Mouse (Mus musculus): ENCODE results near the gene Usp37. TPM values are rescaled to one million over a fixed set of nuclear protein-coding genes. Genes with fewer than 3 reads are reported as not detected.
A peak's percentile ranks its signal among the peaks of the same experiment; 100 is the strongest.

Gene Usp37
- polyA plus RNA-seq, 1 experiment from 2014 or later, result 27.9 TPM

- under 1% methylated on average over 62 of the region's 64 CpGs for WGBS
- Histone ChIP-seq H3K4me1 (ENCODE audit: control insufficient read depth, insufficient read depth, low read length) (peaks cover 19% of the 10 kb centered on the region), H3K4me2 (ENCODE audit: low read depth, low read length) (peak within 1 kb of the TSS; percentile 91), H3K4me3 (ENCODE audit: low read depth, low read length) (peak within 1 kb of the TSS; percentile 92), H3K36me3 (ENCODE audit: control insufficient read depth, insufficient read depth, low read length) (no peaks in the 10 kb centered on the region), H3K9me3 (ENCODE audit: control insufficient read depth, low read length) (no peaks in the 10 kb centered on the region), H3K27ac (ENCODE audit: low read depth, low read length) (peak within 1 kb of the TSS; percentile 67), H3K27me3 (ENCODE audit: control insufficient read depth, insufficient read depth, low read length) (no peaks in the 10 kb centered on the region), H3K9ac (replicated peaks; ENCODE audit: low read depth, low read length) (peak within 1 kb of the TSS; percentile 92)
- ATAC-seq (ENCODE audit: low read depth), result peak; percentile 99
Observed at GRCm38 (mm10) chr1:74505721-74506464, 38.2 kb downstream of the Usp37 start, which contains the start of gene Cnot9. Gene Cnot9 (plus strand): TSS chr1:74506058.

- Histone ChIP-seq H3K27me3 (ENCODE audit: control insufficient read depth, insufficient read depth, low read length) (no peaks in the 10 kb centered on the region), H3K9ac (replicated peaks; ENCODE audit: low read depth, low read length) (peak overlapping the region; percentile 67), H3K36me3 (ENCODE audit: control insufficient read depth, insufficient read depth, low read length) (no peaks in the 10 kb centered on the region), H3K9me3 (ENCODE audit: control insufficient read depth, low read length) (no peaks in the 10 kb centered on the region), H3K4me2 (ENCODE audit: low read depth, low read length) (peak overlapping the region; percentile 83), H3K4me1 (ENCODE audit: control insufficient read depth, insufficient read depth, low read length) (peaks cover 19% of the 10 kb centered on the region), H3K4me3 (ENCODE audit: low read depth, low read length) (peak overlapping the region; percentile 92), H3K27ac (ENCODE audit: low read depth, low read length) (peak overlapping the region; percentile 66)
- under 1% methylated on average over 21 of the region's 22 CpGs for WGBS
- no peak; the same call in 1 of the 2 replicates for ATAC-seq (ENCODE audit: low read depth)
Observed at GRCm38 (mm10) chr1:74505393-74505720, 38.7 kb downstream of the Usp37 start.

GRCm38 (mm10) chr1:74501106-74501505, 43.0 kb downstream of the Usp37 start:
- Histone ChIP-seq H3K27ac (ENCODE audit: low read depth, low read length) (no peak overlapping the region), H3K9ac (replicated peaks; ENCODE audit: low read depth, low read length) (no peak overlapping the region), H3K27me3 (ENCODE audit: control insufficient read depth, insufficient read depth, low read length) (no peaks in the 10 kb centered on the region), H3K9me3 (ENCODE audit: control insufficient read depth, low read length) (no peaks in the 10 kb centered on the region), H3K4me3 (ENCODE audit: low read depth, low read length) (no peak overlapping the region), H3K4me1 (ENCODE audit: control insufficient read depth, insufficient read depth, low read length) (0 out of 2 replicates have a peak, but pooled peaks cover 4% of the 10 kb centered on the region), H3K4me2 (ENCODE audit: low read depth, low read length) (no peak overlapping the region), H3K36me3 (ENCODE audit: control insufficient read depth, insufficient read depth, low read length) (no peaks in the 10 kb centered on the region)
- no peak for ATAC-seq (ENCODE audit: low read depth)
- WGBS, result 81% methylated on average over 1 of the region's 1 CpGs

GRCm38 (mm10) chr1:74485792-74486191, 58.3 kb downstream of the Usp37 start:
- H3K9me3 ChIP-seq (ENCODE audit: control insufficient read depth, low read length), result no peaks in the 10 kb centered on the region
- 96% methylated on average over 5 of the region's 5 CpGs for WGBS
- H3K4me3 ChIP-seq (ENCODE audit: low read depth, low read length), result no peak overlapping the region
- ATAC-seq (ENCODE audit: low read depth), result no peak
- no peaks in the 10 kb centered on the region for H3K27me3 ChIP-seq (ENCODE audit: control insufficient read depth, insufficient read depth, low read length)
- H3K36me3 ChIP-seq (ENCODE audit: control insufficient read depth, insufficient read depth, low read length), result peaks cover 51% of the 10 kb centered on the region
- no peak overlapping the region for H3K9ac ChIP-seq (replicated peaks; ENCODE audit: low read depth, low read length)
- no peaks in the 10 kb centered on the region for H3K4me1 ChIP-seq (ENCODE audit: control insufficient read depth, insufficient read depth, low read length)
- H3K4me2 ChIP-seq (ENCODE audit: low read depth, low read length), result no peak overlapping the region
- H3K27ac ChIP-seq (ENCODE audit: low read depth, low read length), result no peak overlapping the region

- no peaks in the 10 kb centered on the region for H3K9me3 ChIP-seq (ENCODE audit: control insufficient read depth, low read length)
- H3K9ac ChIP-seq (replicated peaks; ENCODE audit: low read depth, low read length), result no peak overlapping the region
- no peak overlapping the region for H3K27ac ChIP-seq (ENCODE audit: low read depth, low read length)
- H3K4me2 ChIP-seq (ENCODE audit: low read depth, low read length), result no peak overlapping the region
- WGBS, result 74% methylated on average over 2 of the region's 2 CpGs
- no peaks in the 10 kb centered on the region for H3K27me3 ChIP-seq (ENCODE audit: control insufficient read depth, insufficient read depth, low read length)
- no peaks in the 10 kb centered on the region for H3K4me1 ChIP-seq (ENCODE audit: control insufficient read depth, insufficient read depth, low read length)
- H3K36me3 ChIP-seq (ENCODE audit: control insufficient read depth, insufficient read depth, low read length), result peaks cover 32% of the 10 kb centered on the region
- H3K4me3 ChIP-seq (ENCODE audit: low read depth, low read length), result no peak overlapping the region
- ATAC-seq (ENCODE audit: low read depth), result no peak
Observed at GRCm38 (mm10) chr1:74460273-74460672, 83.8 kb downstream of the Usp37 start.

GRCm38 (mm10) chr1:74452611-74453045, 91.5 kb downstream of the Usp37 start:
- 70% methylated on average over 4 of the region's 4 CpGs for WGBS
- Histone ChIP-seq H3K4me1 (ENCODE audit: control insufficient read depth, insufficient read depth, low read length) (no peaks in the 10 kb centered on the region), H3K9me3 (ENCODE audit: control insufficient read depth, low read length) (no peaks in the 10 kb centered on the region), H3K27me3 (ENCODE audit: control insufficient read depth, insufficient read depth, low read length) (no peaks in the 10 kb centered on the region), H3K4me3 (ENCODE audit: low read depth, low read length) (no peak overlapping the region), H3K36me3 (ENCODE audit: control insufficient read depth, insufficient read depth, low read length) (peaks cover 33% of the 10 kb centered on the region), H3K9ac (replicated peaks; ENCODE audit: low read depth, low read length) (no peak overlapping the region), H3K4me2 (ENCODE audit: low read depth, low read length) (no peak overlapping the region), H3K27ac (ENCODE audit: low read depth, low read length) (no peak overlapping the region)
- ATAC-seq (ENCODE audit: low read depth), result no peak

GRCm38 (mm10) chr1:74444538-74444937, 99.5 kb downstream of the Usp37 start:
- Histone ChIP-seq H3K27ac (ENCODE audit: low read depth, low read length) (no peak overlapping the region), H3K4me2 (ENCODE audit: low read depth, low read length) (no peak overlapping the region), H3K9ac (replicated peaks; ENCODE audit: low read depth, low read length) (no peak overlapping the region), H3K9me3 (ENCODE audit: control insufficient read depth, low read length) (no peaks in the 10 kb centered on the region), H3K4me1 (ENCODE audit: control insufficient read depth, insufficient read depth, low read length) (no peaks in the 10 kb centered on the region), H3K36me3 (ENCODE audit: control insufficient read depth, insufficient read depth, low read length) (peaks cover 18% of the 10 kb centered on the region), H3K27me3 (ENCODE audit: control insufficient read depth, insufficient read depth, low read length) (no peaks in the 10 kb centered on the region), H3K4me3 (ENCODE audit: low read depth, low read length) (no peak overlapping the region)
- WGBS, result 90% methylated on average over 2 of the region's 2 CpGs
- ATAC-seq (ENCODE audit: low read depth), result no peak

- no peak for ATAC-seq (ENCODE audit: low read depth)
- WGBS, result 89% methylated on average over 19 of the region's 19 CpGs
Observed at GRCm38 (mm10) chr1:74439166-74439876, 104.8 kb downstream of the Usp37 start.

More at GRCm38 (mm10) chr1:74439166-74439876, 104.8 kb downstream of the Usp37 start:
- H3K9me3 ChIP-seq (ENCODE audit: control insufficient read depth, low read length), result no peaks in the 10 kb centered on the region
- no peak overlapping the region for H3K4me2 ChIP-seq (ENCODE audit: low read depth, low read length)
- H3K27me3 ChIP-seq (ENCODE audit: control insufficient read depth, insufficient read depth, low read length), result no peaks in the 10 kb centered on the region
- peaks cover 34% of the 10 kb centered on the region for H3K36me3 ChIP-seq (ENCODE audit: control insufficient read depth, insufficient read depth, low read length)
- H3K4me3 ChIP-seq (ENCODE audit: low read depth, low read length), result no peak overlapping the region
- no peak overlapping the region for H3K27ac ChIP-seq (ENCODE audit: low read depth, low read length)
- H3K4me1 ChIP-seq (ENCODE audit: control insufficient read depth, insufficient read depth, low read length), result no peaks in the 10 kb centered on the region
- H3K9ac ChIP-seq (replicated peaks; ENCODE audit: low read depth, low read length), result no peak overlapping the region
